Mouse (Mus musculus) telencephalon, adult 2 months (tissue): ENCODE measurements at regions not wholly inside any gene's neighbourhood (a gene's known extent, or its start where the extent isn't known, plus 50 kb on each side); places are given as distances from the start of the nearest gene placed in this dataset.

Experiments
- DNase-seq: peaks from one replicate; pipeline ENCODE4 v3.0.0-alpha.2; 2011; ENCODE audit warnings: low read depth, low spot score

DNA sequence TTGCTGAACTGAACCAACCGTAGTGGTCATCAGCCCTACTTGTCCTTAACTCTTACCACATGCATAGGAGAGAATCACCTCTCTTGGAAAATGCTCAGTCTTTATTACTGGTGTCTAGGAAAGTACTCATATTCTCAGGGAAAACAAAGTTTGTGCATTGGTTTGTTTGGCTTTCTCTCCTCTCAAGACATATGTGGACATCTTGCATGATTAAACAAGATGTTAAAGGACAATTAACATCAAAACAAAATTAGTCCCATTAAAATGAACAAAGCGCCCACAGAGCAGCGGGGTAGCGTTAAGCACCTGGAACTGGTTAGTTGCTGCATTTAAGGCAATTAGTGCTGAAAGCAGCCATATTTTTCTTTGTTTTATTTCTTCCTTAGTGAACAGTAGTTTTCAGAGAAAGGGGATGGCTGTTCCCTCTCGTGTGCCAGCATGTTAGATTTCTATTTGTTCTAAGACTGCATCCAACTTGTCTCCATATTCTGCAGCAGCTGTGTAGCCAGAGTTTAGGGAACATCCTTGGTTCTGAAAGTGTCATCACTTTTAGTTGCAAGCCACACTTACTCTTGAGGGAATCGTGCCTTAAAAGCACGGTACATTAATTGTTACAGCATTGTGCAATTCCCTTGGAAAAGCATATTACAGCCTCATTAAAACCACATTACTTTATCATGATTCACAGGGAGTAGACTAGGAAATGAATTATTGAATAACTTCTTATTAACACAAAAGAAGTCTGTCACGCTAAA lies 137.7 kb downstream of the Ube2u start:
- no peak for DNase-seq

DNA sequence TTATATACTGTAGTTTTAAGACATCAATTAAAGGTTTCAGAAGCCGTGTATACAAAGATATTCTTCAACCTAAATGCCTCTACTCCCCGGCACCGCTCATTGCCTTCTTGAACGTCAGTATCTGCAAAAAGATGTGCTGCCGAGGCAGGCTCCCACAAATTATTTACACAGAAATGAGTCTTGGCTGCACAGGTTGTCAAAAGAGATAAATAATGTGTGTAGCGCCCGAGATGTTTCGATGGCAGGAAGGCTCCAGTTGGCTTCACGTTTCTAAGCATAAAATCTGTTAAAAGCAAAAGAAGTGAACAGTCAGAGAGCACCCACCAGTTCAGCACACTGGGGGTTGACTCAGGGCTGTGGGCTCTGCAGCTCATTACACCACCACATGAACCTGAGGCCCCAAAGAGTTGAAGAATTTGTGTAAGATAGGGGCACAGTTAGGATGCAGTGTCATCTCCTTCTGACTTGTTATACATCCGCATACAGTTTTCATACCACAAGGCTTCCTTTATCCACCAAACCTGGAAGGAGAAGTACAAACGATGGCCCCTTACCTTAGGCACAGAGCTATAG lies 138.4 kb downstream of the Ube2u start:
- DNase-seq, result no peak

DNA sequence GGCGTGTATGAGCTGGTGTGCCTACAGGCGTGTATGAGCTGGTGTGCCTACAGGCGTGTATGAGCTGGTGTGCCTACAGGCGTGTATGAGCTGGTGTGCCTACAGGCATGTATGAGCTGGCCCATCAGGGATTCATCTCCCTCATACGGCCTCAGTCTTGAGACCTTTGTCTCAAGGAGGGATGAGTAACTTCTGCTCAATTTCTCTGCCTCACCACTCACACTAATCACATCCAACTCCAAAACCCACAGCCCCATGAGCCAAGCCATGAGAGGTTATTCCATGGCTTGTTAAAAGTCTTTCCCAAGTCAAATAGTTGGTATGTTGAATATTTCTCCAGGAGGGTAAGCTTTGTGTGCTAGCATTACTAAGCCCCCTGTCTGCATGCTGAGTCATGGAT lies 146.0 kb downstream of the Ube2u start:
- no peak for DNase-seq

DNA sequence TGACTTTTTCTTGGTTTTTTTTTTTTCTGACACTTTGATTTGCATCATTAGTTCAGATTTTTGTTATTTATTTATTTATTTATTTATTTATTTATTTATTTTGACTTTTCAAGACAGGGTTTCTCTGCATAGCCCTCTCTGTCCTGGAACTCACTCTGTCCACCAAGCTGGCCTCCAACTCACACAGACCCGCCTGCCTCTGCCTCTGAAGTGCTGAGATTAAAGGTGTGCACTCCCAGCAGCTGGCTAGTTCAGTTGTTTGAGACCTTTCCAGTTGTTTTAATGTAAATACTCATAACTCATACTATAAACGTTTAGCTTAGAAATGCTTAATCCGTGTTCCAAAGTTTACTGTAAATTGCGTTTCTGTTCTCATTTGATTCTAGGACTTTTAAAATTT lies 147.9 kb downstream of the Ube2u start:
- DNase-seq, result no peak

DNA sequence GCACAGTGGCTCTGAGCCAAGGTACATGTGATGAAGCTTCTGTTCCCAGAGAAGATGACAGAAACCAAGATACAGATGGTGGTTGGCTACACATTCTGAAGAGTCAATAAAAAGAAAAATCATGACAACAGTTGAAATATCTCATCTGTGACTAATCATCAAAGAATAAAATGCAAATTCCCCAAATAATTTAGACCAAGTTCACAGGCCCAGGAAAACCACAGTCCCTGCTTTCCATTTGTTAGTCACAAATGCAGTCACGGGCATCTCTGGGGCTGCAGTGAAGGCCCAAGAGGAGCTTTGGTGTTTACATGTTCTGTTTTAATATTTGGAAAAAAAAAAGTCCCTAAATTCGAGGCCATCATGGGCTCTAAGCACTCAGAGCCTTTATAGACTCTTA lies 142.1 kb upstream of the Cachd1 start:
- DNase-seq, result no peak

DNA sequence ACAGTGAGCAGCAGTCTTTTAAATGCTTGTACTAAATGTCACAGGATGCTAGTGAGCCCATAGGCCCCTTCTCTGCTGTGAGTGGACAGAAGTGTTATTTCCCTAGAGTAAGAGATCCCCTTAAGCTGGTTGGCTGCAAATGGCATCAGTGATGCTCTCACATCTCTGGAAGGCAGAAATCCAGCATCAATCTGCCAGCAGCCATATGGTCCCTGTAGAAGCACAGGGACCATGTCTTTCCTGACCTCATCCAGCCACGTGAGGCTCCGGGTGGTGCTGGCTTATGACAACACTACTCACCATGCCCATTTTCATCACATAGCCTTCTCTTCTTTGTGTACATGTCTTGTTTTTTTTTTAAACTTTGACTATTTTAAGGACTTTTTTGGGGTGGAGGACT lies 138.9 kb upstream of the Cachd1 start:
- DNase-seq, result no peak

DNA sequence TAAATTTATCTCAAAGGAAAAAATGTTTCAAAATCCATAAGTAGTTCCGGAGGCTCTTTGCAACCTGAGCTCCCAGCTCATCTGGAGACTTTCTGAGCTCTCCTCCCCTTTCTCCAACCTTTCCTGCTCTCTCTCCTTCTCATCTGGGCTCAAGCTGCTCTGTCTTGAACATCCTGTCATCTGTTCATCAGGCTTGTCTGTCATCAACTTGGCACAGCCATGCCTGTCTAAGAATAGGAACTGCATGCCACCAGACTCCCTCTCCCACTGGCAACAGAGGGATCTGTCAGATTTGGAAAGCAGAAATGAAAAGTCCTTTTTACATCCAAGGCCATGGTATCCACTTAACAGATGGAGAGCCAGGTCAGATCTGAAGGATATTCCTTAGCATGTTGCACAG lies 115.3 kb upstream of the Cachd1 start:
- DNase-seq, result peak; percentile 33

DNA sequence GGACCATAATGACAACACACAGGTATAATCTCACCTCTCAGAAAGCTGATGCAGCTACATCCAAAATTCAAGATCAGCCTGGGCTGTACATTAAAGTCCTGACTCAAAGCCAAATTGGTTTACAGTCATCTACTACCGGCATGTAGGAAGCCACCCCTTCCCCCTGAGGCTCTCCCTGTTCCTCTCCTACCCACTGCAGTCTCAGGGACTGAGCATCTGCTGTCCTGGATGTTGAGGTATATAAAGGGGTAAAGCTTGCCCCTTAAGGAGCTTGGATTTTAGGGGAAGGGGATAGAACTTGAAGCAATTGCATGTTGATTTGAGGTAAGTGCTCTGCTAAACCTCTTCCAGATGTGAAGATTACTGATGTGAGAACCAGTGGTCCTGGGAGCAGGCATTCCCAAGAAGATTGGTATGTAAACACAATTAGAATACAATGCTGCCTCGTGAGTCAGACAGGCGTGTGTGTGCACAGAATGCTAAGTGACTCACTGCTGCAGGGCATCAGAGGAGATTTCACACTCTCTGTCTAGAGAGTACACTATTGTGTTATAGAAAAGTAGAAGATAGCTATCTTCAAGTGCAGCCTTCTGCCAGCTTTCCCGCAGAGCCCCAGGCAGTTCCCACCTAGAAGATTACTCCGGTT lies 111.7 kb upstream of the Cachd1 start:
- peak; percentile 10 for DNase-seq

DNA sequence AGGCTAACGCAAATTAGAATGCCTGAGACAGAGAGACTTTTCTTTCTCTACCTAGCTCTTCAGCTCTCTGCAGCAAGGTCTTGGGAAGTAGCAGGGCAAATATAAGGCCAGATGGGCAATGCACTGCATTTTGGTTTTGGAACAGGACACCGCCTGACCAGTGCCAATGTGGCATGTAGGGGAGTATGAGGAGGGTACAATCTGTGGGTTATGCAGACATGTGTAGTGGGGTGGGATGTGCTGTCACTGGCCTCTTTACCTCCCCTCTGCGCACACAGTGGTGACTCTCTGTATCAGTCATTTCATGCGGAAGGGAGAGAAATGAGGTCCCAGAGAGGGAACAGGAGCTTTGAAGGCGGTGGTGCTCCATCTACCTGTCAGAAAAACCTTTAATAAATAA lies 105.9 kb upstream of the Cachd1 start:
- DNase-seq, result no peak

DNA sequence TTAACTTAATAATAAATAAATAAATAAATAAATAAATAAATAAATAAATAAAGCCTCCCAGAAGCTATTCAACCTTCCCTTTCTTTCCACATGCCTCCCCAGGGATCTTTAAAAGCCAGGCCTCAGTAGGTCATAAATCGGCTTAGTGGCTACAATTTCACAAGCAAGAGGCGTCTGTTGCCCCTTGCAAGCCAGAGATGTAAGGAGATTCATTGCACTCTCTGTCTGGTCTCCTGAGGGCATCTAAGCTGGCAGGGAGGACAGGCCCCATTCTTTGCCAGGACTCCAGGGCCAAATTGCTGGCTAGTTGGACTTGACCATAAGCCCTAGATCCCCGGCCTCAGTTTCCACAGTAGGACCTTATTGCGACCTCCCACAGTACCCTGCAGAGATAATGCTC lies 101.6 kb upstream of the Cachd1 start:
- no peak for DNase-seq

DNA sequence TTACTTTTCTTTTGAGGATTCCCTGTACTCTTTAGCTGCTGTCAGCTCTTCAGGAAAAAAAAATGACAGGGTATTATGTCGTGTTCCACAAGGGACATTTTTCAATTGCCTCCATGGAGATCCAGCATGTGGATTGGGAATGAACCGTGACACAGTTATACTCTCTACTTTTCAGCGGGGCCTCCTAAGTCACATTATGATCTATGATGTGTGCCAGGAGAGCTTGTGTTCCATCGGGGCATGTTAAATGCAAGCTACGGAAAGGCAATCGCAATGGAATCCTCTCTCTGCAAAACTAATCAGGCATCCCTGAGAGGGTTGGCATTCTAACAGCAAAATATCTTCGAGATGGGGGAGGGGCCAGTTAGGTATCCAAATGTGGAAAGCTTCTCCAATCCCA lies 92.7 kb upstream of the Cachd1 start:
- DNase-seq, result no peak

DNA sequence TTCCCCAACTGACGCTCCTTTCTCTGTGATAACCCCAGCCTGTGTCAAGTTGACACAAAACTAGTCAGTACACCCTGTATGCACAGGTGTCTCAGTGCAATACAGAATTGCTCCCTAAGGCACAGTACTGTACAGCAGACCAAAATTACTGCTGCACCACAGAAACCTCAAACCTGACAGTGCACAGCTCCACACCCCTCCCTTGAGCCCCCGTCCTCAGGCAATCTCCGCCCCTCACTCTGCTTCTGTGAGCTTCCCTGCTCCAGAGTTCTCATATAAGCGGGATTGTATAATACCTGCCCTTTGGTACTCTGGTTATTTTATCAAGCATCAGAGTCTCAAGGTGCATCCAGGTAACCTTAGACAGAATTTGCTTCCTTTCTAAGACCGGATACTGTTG lies 76.5 kb upstream of the Cachd1 start:
- DNase-seq, result no peak

DNA sequence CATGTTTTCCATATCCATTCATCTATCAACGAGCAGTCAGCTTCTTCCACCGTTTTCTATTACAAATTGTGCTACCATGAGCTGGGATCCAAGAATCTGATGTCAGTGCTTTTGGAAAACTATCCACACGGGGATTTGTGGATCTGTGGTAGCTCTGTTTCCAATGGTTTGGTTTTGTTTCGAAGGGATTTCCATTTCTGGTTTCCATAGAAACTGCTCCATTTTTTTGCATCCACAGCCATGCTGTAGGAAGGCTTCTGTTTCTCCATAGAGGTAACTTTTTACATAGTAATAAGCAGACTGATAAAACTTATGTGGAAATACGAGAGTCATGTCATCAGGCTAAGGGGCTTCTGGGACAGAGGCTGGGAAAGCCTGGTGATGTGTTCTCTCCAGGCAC lies 76.1 kb upstream of the Cachd1 start:
- peak; percentile 27 for DNase-seq

DNA sequence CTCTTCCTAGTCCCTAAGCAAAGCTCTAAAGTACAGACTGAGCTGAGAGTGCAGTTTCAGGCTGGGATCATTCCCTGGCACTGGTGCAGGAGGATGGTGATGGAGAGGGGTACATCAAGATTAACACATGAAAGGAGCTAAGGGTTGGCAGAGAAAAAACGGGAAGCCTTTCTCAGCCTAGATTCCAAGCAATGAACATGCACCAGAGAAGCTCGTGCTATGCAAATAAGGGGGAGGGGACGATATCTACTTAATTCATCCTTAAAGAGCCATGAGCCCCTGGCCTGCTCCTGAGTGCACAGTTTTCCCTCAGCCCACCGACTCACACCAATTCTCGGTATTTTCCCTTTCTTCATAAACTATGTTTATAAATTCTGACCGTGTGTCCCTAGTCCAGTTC lies 70.5 kb upstream of the Cachd1 start:
- DNase-seq, result no peak

DNA sequence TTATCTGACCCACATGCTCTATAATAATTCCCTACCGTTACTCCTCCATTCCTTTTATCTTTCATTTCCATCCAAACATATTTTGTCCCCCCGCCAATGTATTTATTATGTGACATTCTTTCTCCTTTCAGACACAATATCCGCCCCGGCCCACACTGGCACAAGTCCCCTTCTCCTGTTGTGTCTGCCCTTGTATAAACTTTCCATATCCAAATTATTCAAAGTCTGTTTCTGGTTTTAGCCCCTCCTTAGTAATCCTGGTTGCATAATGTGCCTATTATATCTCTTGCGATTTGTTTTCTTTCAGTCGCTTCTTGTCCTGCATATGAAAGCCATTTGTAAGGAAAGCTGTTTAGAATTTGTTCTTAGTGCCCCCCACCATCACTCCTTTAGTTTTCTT lies 69.3 kb upstream of the Cachd1 start:
- DNase-seq, result no peak

DNA sequence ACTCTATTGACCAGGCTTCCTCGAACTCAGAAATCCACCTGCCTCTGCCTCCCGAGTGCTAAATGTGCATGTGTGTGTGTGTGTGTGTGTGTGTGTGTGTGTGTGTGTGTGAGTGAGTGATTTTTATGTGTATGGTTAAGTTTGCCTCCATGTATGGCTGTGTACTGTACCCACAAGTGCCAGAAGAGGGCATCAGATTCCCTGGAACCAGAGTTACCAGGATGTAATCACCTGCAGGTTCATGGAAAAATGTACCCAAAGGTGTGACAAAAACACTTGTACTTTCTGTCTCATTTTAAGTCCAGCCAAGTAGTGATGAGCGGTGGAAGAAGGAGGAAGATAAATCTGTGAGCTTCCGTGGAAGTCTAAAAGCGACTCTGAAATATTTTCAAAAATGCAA lies 68.2 kb upstream of the Cachd1 start:
- no peak for DNase-seq

DNA sequence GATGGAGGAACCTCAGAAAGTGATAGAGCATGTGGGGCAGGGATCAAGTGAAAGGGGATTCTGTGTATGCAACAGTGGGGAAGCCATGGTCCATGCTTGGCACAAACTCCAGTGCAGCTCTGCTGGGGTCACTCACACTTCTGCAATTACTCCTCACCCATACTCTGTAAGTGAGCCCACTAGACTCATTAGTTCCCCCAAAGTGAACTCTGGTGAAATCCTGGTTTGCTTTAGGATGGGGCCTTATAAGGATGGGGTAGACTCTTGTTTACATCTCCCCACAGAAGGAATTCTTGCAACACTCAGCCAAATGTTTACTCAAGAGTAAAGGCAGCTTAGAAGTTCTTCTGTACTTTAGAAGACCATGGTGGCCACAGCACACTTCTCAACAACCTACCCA lies 62.2 kb upstream of the Cachd1 start:
- DNase-seq, result no peak

DNA sequence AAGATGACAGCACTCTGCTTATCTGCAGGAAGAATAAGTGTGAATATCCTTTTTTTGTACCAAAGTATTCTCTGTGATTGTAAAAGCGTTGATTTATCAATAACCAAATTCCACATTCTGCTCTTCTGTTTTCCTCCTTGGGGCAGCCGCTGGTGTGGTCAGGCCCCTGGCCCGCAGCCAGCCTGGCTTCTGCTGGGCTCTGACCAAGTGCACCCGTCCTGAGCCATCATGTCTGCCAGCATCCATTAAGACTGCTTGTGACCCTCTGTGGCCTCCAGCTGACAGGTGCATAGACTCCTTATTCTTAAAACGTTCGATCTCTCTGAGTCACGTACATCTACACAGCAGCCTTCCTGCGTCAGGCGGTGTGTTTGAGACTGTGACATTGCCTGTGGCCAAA lies 58.9 kb upstream of the Cachd1 start:
- no peak for DNase-seq

DNA sequence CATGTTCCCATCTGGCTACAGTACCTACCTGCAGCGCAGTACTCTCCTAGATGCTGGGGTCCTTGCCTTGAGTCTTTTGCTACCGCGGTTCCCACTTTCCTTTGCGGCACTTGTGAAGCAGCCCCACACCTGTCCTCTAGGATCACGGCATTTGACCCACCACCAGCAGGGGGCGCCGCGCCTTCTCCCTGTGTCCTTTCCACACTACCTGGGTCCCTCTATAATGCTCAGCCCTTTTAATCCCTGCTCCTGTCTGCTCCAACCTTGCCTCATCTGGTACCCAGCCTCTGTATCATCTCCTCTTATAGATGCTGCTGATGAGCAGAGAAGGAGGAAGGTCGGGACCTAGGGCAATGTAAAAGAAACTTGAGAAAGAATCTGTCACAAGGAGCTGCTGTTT lies 53.9 kb upstream of the Cachd1 start:
- DNase-seq, result no peak

DNA sequence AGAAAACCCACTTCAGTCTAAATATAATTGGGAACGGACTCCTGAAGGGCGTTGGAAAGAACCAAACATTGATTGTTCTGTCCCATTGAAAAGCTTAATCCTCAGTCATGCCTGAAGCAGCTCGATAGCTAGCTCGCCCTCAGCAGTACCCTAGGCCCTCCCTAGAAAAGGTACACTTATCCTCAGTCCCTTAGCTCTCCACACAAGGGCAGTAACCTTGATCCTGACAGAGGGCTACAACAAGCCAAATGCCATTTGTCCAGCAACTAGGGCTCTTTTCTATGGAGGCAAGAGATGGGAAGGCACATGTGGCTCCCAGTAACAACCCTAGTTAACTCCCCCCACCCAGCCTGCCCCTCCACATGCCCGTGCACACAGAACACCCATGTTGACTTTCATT lies 53.4 kb upstream of the Cachd1 start:
- DNase-seq, result no peak

DNA sequence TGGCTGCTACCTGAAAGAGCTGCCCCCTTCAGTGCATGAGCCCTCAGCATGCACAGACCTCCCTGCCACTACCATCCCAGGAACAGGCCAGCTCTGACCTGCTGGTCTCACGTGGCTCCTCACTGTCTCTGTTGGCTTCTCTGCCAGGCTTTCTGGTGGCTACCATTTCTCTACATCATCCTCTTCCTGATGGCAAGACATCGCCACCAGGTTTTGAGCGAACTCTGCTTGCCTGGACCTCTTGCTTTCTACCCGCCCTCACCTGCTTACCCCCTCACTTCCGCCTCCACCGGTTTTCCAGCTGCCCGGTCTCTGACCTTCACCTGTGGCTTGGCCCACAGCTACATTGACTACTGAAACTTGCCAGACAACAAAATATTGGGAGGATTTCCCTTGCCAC lies 50.7 kb upstream of the Cachd1 start:
- DNase-seq, result no peak

DNA sequence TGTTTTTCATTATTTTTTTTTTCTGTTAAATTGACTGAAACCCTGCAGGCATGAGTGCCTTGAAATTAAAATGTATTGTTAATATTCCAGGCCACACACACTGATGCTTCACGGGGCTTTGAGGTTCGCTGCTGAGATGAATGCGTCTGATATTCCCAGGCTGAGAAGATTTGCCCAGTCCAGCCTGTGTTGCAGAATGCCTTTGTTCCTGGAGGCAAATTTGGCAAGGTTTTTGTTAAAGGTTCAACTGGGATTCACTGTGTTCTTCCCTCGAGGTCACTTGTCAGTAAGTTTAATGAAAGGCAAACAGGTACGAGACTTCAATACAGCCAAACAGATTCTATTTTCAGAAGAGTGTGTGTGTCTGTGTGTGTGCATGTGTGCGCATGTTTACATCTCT lies 50.0 kb upstream of the Cachd1 start:
- no peak for DNase-seq
